Mouse (Mus musculus) left cerebral cortex, adult 2 months (tissue): ENCODE measurements around the gene Vcl. TPM values are rescaled to one million over a fixed set of nuclear protein-coding genes. Genes with fewer than 3 reads are reported as not detected.

ENCODE experiments used
- DNase-seq, 2 experiments: peaks; one replicate each; pipeline ENCODE4 v3.0.0; 2021 to 2022; ENCODE audit warnings: low spot score in 2 of 2, mixed read lengths in 1 of 2; ENCODE audit errors: extremely low spot score in 1 of 2
- H3K27ac ChIP-seq: fragments of 200-600 bp; 2 replicates; pipeline ENCODE4 v1.8.1; 2022
- H3K4me3 ChIP-seq: fragments of 200-600 bp; 2 replicates; pipeline ENCODE4 v1.8.1; 2022
- CTCF ChIP-seq: fragments of 200-600 bp; IDR thresholded peaks from 2 replicates; pipeline ENCODE4 v1.8.1; 2022; ENCODE audit warnings: antibody characterized with exemption, mild to moderate bottlenecking, moderate library complexity
- intact Hi-C: fragments of 180-260 bp; cut with DNase I; formaldehyde crosslinking; loops from one replicate; pipeline ENCODE4 v1.15.1; 2025
- total RNA-seq, 2 experiments: library from RNA; stranded (reverse); gene quantifications; 2 replicates each; pipeline ENCODE4 v1.2.3; 2021

The Vcl gene
- total RNA-seq, 2 experiments from 2014 or later, result 23.7 to 25.0 TPM

- Histone ChIP-seq H3K27ac (peak overlapping the region; percentile 45; the same call in 1 of the 2 replicates), H3K4me3 (peak overlapping the region; percentile 99)
- DNase-seq, result peak in 1 of 2 experiments; percentile 65
- intact Hi-C loops, result loop anchor here (2.0 to 5.0 kb wide), 3 partner anchors 24 to 690 kb away; no protein-coding TSS in a partner anchor
- TF ChIP-seq CTCF, result peak; percentile 33
Measured at GRCm38 (mm10) chr14:21052781-21053130, 123.6 kb downstream of the Vcl start.

- no peak for TF ChIP-seq CTCF
- no peak for DNase-seq
- no peak overlapping the region for H3K27ac ChIP-seq
- H3K4me3 ChIP-seq, result peak overlapping the region; percentile 99
- intact Hi-C loops, result loop anchor here (2.0 to 5.0 kb wide), 3 partner anchors 24 to 689 kb away; no protein-coding TSS in a partner anchor
Measured at GRCm38 (mm10) chr14:21053151-21053550, 124.0 kb downstream of the Vcl start.

- H3K4me3 ChIP-seq, result no peak overlapping the region
- intact Hi-C loops, result loop anchor here (2.0 to 5.0 kb wide), 3 partner anchors 23 to 689 kb away; no protein-coding TSS in a partner anchor
- no peak overlapping the region for H3K27ac ChIP-seq
- TF ChIP-seq CTCF, result no peak
- DNase-seq, result no peak
Measured at GRCm38 (mm10) chr14:21053586-21053985, 124.4 kb downstream of the Vcl start.

GRCm38 (mm10) chr14:21058972-21059371 lies 129.8 kb downstream of the Vcl start:
- DNase-seq, result no peak
- intact Hi-C loops, result no loop called here
- Histone ChIP-seq H3K4me3 (no peak overlapping the region), H3K27ac (no peak overlapping the region)
- TF ChIP-seq CTCF, result no peak

GRCm38 (mm10) chr14:21062766-21063513 lies 133.7 kb downstream of the Vcl start:
- no peak for TF ChIP-seq CTCF
- Histone ChIP-seq H3K27ac (no peak overlapping the region), H3K4me3 (no peak overlapping the region)
- intact Hi-C loops, result no loop called here
- DNase-seq, result no peak

- Histone ChIP-seq H3K27ac (no peak overlapping the region), H3K4me3 (no peak overlapping the region)
- no peak for DNase-seq
- no peak for TF ChIP-seq CTCF
- intact Hi-C loops, result no loop called here
Measured at GRCm38 (mm10) chr14:21064321-21064720, 135.1 kb downstream of the Vcl start.

- DNase-seq, result no peak
- H3K4me3 ChIP-seq, result no peak overlapping the region
- no peak for TF ChIP-seq CTCF
- no peak overlapping the region for H3K27ac ChIP-seq
- intact Hi-C loops, result no loop called here
Measured at GRCm38 (mm10) chr14:21065490-21066162, 136.4 kb downstream of the Vcl start.

- no peak for DNase-seq
- no peak overlapping the region for H3K27ac ChIP-seq
- no peak overlapping the region for H3K4me3 ChIP-seq
- TF ChIP-seq CTCF, result peak; percentile 20
- intact Hi-C loops, result no loop called here
Measured at GRCm38 (mm10) chr14:21069594-21069993, 140.4 kb downstream of the Vcl start.

- no peak for TF ChIP-seq CTCF
- DNase-seq, result no peak
- Histone ChIP-seq H3K4me3 (no peak overlapping the region), H3K27ac (no peak overlapping the region)
- intact Hi-C loops, result no loop called here
Measured at GRCm38 (mm10) chr14:21073981-21074380, 144.8 kb downstream of the Vcl start.

- TF ChIP-seq CTCF, result no peak
- intact Hi-C loops, result no loop called here
- Histone ChIP-seq H3K4me3 (no peak overlapping the region), H3K27ac (no peak overlapping the region; the same call in 1 of the 2 replicates)
- no peak for DNase-seq
Measured at GRCm38 (mm10) chr14:21074398-21075320, 145.5 kb downstream of the Vcl start.

GRCm38 (mm10) chr14:21075751-21076500 lies 146.7 kb downstream of the Vcl start:
- DNase-seq, result peak; percentile 88
- Histone ChIP-seq H3K27ac (peak overlapping the region; percentile 90), H3K4me3 (peak overlapping the region; percentile 80)
- intact Hi-C loops, result loop anchor here (2.0 kb wide), 1 partner anchor 23 kb away; the partner anchor contains the start of genes Adk and Ap3m1
- no peak; the same call in 1 of the 2 replicates for TF ChIP-seq CTCF
